Mouse (Mus musculus): ENCODE data around the gene Cacnb4.

DNA sequence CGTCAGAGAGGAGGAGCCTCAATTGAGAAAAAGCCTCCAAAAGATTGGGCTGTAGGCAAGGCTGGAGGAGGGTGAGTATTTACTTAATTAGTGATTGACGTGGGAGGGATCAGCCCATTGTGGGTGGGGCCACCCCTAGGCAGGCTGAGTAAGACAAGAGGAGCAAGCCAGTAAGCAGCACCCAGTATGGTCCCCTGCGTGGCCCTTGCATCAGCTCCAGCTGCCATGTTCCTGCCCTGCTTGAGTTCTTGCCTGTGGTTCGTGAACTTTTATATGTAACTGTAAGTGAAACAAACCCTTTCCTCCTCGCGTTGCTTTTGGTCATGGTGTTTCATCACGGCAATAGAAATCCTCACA is 298.2 kb downstream of the Cacnb4 start, which contains the start of gene Neb:
- TF ChIP-seq POLR2A (IDR thresholded peaks at IDR 0.05; ENCODE audit: insufficient read depth, low read length) (peak; percentile 15), CTCF (IDR thresholded peaks at IDR 0.05; ENCODE audit: low read depth, low read length) (no peak), EP300 (IDR thresholded peaks at IDR 0.05; ENCODE audit: insufficient read depth, low read depth, low read length) (no peak)

All from ES-Bruce4 (cell line).